Mouse (Mus musculus) layer of hippocampus, postnatal 10 days (tissue): ENCODE data around the gene Itpr2. TPM values are rescaled to one million over a fixed set of nuclear protein-coding genes. Genes with fewer than 3 reads are reported as not detected.

ENCODE experiments used
- DNase-seq, 2 experiments: peaks; one replicate each; pipeline ENCODE4 v3.0.0; 2021; ENCODE audit warnings: low spot score in 2 of 2
- total RNA-seq, 2 experiments: library from RNA; stranded (reverse); gene quantifications; 2 replicates each; pipeline ENCODE4 v1.2.3; 2021

Gene Itpr2
- total RNA-seq, 2 experiments from 2014 or later = 27.2 to 28.7 TPM

DNA sequence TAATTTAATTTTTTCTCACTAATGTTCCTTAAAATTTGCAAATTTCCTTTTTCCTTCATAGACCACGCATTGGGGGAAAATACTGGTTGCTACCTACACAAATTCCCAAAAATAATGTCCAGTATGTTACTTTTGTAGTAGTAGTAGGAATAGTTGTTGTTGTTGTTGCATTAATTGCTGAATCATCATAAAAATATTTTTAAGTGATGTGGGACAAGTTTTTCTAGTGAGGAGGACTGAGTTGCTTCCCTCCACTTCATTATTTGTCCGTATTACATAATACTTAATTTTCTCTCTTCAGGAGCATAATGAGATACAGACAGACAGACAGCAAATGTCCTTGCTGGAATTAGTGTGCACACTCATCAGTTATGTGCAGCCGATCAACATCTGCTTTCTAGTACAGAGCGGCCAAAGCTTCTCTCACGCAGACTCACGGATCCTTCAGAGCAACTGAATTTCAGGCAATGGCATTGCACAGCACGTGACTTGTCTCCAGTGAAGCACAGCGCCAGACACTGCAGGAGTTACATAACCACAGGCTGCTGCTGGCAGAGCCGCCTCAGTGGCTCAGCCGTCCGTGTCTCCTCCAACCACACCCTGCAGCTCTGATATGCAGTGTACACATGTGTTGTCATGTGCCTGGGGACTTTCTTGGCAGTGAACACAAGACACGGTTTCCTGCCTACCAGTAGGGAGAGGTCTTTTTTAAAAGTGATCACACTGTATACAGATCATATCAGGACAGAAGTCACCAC is 231.1 kb downstream of the Itpr2 start:
- peak; percentile 48 to 58 for DNase-seq

DNA sequence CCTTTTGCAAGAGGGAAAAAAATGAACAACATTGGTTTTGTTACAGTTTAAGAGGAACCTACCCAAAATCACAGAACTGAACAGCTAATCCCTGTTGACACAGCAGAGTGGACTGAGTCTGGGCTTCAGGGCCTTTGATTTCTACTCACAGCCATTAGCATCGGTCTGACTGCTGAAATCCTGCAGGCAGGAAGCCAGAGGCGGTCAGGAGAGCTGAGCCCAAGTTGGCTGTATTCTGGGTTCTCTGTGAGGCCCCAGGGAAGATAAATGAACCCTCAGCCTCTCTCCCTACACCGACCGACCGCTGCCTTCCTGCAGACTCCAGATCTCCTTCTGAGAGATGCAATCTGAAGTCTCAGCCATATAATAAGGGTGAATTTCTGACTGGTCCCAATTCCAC is 231.9 kb downstream of the Itpr2 start:
- peak; percentile 24 to 43 for DNase-seq

DNA sequence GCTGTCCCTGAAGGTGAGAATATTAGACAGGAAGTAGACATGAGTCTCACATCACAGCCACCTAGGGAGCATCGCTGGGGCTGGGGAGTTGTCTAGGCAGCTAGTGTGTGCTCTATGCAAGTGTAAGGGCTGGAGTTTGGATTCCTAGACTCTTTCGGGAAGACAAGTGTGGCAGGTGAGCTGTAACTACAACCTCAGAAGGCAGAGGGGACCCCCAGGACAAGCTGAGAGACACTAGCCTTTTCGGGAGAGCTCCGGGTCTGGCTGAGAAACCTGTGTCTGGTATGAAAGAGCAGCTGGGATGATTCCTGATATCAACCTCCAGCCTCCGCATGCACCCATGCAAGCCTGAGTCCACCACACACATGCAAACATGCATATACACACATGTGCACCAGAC is 232.7 kb downstream of the Itpr2 start:
- peak in 1 of 2 experiments; percentile 1 for DNase-seq

DNA sequence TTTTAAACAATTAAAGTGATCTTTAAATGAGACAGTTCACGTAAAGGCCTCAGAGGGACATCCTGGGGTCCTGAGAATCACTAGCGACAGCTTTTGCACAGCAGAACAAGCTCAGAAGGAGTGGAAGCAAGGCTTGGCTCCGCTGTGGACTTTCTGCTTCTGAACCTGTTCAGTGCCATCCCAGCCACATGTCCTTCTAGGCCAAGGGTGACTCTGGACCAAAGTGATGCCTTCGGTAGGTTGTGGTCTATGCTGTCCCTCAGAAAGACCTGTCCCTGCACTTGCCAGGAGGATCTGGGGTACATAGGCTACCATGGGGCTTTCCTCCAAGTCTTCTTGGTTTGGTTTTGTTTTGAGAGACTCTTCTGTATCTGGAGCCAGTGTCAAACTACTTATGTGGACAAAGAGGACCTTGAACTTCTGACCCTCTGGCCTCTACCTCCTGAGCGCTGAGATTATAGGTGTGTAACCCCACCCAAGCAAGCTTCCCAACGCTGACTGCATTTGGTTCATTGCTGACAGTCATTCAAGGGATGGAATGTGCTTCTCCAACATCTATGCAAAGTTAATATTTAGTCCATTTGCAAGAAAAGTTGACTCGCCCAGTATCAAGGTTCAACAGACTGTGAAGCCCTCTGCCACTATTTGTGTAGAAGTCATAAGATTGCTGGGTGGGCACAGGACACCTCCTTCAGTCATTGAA is 241.2 kb downstream of the Itpr2 start:
- no peak for DNase-seq

DNA sequence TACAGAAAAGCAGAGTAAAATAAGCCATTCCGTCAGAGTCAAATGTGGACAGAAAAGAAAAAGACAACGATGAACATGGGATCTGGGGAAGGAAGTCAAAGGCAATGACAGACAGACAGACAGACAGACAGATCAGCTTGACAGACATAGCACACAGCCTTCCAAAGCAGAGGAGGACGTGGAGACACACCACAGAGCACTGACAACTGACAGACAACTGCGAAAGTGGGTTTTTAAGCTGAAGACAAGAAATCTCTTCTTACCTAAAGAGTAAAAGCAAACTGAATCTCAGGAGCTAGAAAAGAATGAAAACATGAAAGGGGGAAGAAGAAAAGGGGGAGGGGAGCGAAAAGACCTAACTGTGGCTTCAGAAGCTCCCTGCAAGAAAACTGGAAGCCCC is 243.3 kb downstream of the Itpr2 start:
- DNase-seq = no peak

DNA sequence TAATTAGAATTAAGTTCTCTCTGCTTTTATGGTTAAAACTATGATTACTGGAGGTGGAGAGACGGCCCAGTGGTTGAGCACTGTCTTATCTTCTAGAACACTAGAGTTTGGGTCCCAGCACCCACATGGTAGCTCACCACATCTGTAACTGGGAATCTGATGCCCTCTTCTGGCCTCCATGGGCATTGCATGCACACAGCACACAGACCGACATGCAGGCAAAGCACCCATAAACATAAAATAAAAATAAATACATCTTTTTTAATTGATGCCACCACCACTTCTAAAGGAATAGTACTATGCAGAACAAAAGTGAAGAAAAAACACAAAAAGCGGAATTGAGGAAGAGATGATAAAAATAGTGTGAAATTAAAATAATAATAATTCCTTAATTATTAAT is 243.8 kb downstream of the Itpr2 start:
- peak in 1 of 2 experiments; percentile 2 for DNase-seq

DNA sequence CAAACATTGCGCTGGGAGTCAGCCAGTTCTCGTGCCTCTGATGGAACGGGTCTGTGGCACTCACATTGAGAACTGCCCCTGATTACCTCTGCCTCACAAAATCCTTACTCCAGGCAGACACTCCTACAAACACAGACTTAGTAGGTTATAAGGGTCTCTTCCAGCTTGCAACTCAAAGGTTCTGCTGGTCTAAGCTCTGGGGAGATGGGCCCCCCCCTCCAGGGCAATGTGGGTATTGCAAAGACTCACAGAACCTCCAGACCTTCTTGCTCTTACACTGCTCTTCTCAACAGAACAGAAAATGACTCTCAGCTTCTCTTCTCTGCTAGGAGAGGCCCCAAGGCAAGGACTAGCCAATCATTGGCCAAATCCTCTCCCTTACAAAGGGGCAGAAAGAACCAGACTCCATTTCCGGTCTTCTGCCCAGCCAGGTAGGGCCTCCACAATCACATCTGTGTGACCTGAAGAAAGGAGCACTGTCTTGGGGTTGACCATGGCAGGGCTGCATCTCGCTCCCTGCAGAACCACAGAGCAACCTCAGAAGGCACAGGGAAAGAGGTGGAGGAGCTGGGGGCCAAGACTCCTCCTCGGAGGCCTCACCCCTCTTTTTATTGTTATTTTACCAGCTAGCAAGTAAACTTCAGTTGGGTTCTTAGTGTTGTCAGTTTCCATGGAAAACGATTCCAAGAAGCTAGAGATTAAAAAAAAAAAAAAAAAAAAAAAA is 244.9 kb downstream of the Itpr2 start:
- DNase-seq = peak; percentile 2 to 10

DNA sequence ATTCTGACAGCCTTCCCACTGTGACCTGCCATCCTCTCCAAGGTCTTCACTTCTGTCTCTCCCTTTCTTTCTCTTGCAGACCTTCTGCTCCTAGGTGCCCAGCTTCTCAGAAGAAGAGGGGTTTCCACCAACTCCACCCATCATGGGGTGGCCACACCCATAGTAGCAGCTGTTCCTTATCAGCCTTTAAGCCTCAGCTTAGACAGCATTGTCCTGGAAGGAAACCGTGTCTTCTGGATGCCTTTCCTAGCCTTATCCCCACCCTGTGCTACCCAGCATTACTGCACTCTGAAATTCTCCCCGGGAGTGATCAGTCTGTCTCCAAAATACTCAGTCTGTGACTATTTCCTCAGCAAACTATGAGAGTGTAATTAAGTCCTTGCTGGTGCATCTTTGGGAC is 245.6 kb downstream of the Itpr2 start:
- DNase-seq = peak in 1 of 2 experiments; percentile 1

DNA sequence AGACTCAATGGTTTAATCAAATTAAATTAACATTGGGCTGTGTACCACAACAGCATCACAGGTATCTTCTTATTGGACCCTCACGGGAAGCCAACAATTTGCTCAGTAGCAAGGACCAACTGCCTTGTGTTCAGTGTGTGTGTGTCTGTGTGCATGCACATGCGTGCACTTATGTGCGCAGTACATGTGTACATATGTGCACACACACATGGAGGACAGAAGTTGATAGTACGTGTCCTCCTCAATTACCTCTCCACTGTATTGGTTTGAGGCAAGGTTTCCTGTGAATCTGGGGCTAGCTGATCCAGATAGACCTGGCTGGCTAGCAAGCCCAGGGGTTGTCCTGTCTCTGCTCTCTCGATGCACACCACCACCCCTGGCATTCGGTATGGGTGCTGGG is 246.4 kb downstream of the Itpr2 start:
- peak in 1 of 2 experiments; percentile 1 for DNase-seq

DNA sequence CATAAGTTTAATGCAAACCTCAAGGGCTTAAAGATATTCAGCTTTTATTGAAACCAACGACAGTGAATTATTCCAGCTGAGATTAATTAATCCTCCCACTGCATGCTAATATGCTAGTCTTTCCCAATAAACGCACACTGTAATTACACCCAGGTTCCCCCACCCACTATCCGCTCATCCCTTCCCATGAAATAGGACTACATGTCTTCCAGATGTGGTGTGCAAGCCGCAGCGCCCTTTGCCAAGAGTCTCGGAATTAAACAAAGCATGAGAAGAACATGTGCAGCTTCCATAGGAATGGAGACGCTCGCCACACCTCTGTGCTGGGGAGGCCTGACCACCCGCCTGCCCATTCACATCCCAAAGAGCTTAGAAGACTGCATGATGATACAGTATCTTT is 247.1 kb downstream of the Itpr2 start:
- peak in 1 of 2 experiments; percentile 1 for DNase-seq

DNA sequence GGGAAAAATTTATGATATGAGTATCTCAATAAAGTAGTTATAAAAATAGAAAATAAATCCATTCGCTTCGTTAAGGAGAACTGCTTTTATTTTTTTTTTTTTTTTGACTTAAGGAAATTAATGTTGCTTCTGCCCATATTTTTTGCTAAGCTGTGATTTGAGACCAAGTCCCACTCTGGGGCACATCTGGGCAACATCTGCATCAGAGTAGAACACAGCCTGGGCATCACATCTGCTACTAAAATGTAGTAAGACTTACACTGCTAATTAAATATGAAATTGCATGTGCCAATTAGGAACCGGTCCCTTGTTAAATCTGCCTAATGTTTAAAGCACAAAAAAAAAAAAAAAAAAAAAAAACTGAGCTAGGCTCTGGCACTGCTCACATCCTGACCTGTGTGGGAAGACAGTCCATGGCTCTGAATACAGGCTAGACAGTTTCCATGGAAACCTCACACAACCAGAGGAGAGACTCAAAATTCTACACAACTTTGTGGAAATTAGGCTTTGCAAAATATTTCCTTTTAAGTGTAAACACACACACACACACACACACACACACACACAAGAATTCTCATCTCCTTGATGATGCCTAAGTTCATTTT is 247.7 kb downstream of the Itpr2 start:
- DNase-seq = peak in 1 of 2 experiments; percentile 1

DNA sequence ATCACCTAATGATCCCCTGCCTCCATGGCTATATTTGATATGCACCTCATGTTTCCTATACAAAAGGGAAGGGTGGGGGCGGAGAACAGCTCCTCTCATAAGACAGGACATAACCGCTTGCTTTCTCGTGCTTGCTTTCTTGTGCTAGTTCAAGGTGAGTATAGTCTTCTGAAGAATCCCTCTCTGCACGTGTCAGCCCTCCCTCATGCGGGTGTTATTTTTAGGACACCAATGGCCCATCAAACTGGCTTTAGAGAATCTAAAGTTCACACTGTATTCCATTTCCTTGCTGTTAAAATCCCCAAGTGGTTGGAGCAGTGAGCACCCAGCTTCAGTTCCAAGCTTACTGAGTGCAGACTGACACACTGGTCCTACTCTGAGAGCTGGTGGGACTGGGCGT is 252.9 kb downstream of the Itpr2 start:
- no peak for DNase-seq

DNA sequence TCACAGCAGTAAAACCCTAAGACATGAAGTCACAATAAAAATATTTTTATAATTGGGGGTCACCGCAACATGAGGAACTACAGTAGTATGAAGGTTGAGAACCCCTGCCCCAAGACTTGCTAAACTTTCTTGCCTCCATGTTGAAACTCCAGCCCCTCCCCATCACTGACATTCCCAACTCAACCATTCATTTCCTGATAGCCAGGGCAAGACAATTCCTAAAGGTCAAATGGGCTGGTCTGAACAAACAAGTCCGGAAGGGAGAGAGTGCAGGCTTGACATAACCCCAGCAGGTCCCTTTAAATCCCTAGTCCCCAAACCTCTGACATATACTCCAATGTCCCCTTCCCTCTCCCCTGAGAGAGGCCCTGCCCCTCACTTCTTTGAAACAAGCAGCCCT is 253.7 kb downstream of the Itpr2 start:
- no peak for DNase-seq

DNA sequence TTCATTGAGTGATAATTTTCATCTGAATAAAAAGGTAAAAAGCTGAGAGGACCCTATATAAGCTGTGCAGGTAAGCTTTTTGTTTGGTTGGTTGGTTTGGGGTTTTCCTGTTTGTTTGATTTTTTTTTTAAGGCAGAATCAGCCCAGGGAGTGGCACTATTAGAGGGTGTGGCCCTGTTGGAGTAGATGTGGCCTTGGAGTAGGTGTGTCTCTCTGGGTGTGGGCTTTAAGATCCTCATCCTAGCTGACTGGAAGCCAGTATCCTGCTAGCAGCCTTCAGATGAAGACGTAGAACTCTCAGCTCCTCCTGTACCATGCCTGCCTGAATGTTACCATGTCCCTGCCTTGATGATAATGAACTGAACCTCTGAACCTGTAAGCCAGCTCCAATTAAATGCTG is 254.1 kb downstream of the Itpr2 start:
- no peak for DNase-seq

DNA sequence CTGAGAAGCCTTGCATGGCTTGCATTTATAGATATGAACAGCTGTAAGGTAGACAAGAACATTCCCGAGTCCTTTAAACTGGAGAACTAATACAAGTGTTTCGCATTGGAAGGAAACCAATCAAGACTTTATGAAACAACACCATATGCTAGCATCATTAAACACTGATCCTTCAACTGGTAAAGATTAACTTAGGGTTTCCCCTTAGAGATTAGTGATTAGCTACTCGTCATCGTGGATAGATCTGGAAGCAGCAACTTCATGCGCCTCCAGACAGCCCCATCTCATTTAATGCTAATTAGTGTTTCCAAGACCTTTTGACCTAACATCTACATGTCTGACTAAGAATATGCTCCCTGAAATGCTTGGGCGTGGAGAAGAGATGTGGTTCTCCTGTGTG is 255.7 kb downstream of the Itpr2 start:
- DNase-seq = no peak

DNA sequence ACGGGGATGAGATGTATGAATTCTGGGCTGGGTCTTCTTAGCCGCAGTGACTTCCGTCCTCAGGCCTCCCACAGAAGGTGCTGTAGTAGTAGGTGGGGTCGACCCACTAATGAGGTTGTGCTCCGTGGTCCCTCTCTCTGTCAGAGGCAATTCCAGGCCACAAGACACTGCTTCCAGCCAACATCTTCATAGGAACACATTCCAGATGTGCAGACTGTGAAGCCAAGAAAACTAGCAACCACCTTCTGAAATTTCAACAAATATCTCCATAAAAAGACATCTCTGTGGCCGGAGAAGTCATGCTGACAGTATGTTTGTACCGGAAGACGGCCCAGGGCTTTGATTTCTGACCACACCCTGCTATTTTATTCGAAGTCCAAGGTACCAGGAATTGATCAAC is 256.1 kb downstream of the Itpr2 start:
- DNase-seq = no peak

DNA sequence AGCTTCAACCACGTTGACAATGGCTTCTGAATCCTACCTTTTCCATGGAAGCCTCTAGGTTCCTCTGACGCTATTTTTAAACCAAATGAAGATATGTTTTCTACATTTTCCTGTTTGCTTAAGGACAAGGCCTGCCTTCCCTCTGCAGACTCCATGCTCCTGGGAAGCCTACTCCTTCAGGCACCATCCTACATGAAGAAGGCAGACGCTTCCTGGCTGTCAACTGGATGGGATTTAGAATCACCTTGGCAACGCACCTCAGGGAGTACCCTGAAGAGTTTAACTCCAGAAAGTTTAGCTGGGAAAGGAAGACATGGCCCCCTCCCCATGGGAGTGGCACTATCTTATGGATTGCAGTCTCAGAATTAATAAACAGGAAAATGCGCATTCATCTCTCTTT is 259.0 kb downstream of the Itpr2 start:
- DNase-seq = no peak

DNA sequence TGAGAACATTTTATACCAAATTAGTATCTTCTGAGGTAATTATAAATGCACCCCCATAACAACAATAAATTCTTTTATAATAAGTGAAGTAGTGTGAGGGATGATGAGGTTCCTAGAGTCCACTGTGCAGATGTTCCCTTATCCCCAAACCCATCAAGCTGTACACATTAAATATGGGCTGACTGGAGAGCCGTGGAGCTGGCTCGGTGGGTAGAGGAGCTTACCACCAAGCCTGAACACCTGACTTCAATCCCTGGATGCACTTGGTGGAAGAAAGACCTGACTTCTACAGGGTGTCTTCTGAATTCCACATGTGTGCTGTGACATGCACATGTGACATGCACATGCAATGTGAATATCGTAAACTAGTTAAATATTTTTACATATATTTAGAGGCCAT is 260.7 kb downstream of the Itpr2 start:
- no peak for DNase-seq

DNA sequence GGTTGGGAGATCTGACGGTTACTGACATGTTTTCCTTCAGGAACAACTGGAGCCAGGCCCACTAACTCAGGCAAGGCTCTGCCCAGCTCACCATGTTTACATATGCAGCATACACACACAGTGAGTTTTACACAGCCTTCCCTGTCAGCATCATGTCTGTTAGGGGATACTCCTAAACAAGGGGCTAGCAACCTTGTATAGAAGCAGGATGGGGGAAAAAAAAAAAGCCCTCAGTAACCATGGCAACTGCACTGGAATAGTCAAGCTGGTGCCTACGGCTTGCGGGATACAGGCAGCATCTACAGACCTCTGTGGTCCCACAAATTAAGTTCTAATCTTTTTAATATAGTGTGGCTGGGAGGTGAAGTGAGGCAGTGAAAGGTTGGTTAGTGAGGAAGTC is 266.9 kb downstream of the Itpr2 start:
- DNase-seq = no peak

DNA sequence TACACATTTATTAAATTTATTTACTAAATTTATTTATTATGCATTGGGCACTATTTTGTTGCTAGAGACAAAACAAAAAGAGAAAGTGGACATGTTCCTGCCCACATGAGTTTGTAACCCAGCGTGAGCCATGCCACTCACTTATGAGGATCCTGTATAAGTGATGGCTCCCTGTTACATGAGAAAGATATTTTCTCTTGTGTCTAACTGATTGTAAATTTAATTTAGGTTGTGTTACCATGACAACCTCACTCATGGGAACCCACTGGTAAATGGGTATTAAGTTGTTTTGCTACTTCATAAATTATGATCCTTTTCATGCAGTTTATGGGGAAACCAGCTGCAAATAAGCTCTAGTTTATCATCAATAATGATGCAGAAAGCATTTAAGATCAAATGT is 267.6 kb downstream of the Itpr2 start:
- DNase-seq = no peak

DNA sequence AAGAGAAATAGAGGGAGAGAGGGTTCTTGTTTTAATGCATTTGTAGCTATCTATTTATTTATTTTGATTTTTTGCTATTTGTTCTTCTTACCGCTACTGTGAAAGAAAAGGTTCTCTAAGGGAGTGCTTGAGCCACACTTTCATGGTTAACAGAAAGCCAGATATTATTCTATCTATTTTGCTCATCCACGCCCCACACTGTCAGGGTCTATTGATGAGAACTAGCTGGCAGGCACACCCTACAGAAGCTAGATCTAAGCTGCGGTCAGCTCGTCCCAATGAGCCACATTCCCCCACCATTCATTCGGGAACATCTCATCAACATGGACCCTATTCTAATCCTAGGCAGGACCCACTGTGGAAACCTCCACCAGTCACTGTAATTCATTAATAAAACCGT is 271.1 kb downstream of the Itpr2 start:
- DNase-seq = no peak

DNA sequence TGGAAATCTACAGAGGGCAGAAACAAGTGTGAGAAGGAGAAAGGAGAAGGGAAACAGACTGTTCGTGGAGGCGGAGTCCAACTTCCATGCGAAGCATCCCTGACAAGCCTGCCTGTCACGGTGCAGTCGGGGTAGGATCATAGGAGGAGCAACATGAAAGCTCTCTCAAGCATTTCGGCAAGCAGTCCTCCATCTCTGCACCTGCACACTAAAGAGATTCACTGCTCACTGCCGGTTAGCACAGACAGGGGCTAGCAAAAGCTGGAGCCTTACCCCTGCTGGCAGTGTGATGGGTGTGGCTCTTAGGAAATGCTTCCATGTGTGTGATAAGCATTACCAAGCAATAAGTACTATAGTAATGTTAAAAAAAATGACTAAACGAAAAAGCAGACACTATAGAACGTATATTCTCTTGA is 271.6 kb downstream of the Itpr2 start:
- no peak for DNase-seq
